Mouse (Mus musculus): ENCODE results near the gene Kbtbd12.

Gene Kbtbd12

GRCm38 (mm10) chr6:88565033-88565432 lies 72.7 kb downstream of the Kbtbd12 start:
- in situ Hi-C loops (cut with MboI; ENCODE audit: low pct_unique_long_range_greater_than_20kb in 1 of 2, low sequenced_read_pairs in 2 of 2, unreplicated experiment in 1 of 2), result no loop called here

- in situ Hi-C loops (cut with MboI; ENCODE audit: low pct_unique_long_range_greater_than_20kb in 1 of 2, low sequenced_read_pairs in 2 of 2, unreplicated experiment in 1 of 2), result no loop called here
These were observed 77.6 kb downstream of the Kbtbd12 start for GRCm38 (mm10) chr6:88560156-88560555.

GRCm38 (mm10) chr6:88559688-88560087 lies 78.1 kb downstream of the Kbtbd12 start:
- in situ Hi-C loops (cut with MboI; ENCODE audit: low pct_unique_long_range_greater_than_20kb in 1 of 2, low sequenced_read_pairs in 2 of 2, unreplicated experiment in 1 of 2), result no loop called here

GRCm38 (mm10) chr6:88558076-88558475 lies 79.7 kb downstream of the Kbtbd12 start:
- in situ Hi-C loops (cut with MboI; ENCODE audit: low pct_unique_long_range_greater_than_20kb in 1 of 2, low sequenced_read_pairs in 2 of 2, unreplicated experiment in 1 of 2), result no loop called here

- in situ Hi-C loops (cut with MboI; ENCODE audit: low pct_unique_long_range_greater_than_20kb in 1 of 2, low sequenced_read_pairs in 2 of 2, unreplicated experiment in 1 of 2), result no loop called here
These were observed 80.2 kb downstream of the Kbtbd12 start for GRCm38 (mm10) chr6:88557548-88557947.

GRCm38 (mm10) chr6:88549916-88550315 lies 87.8 kb downstream of the Kbtbd12 start:
- in situ Hi-C loops (cut with MboI; ENCODE audit: low pct_unique_long_range_greater_than_20kb in 1 of 2, low sequenced_read_pairs in 2 of 2, unreplicated experiment in 1 of 2), result loop anchor here (5.0 kb wide), 1 partner anchor 307 kb away; no protein-coding TSS in a partner anchor

GRCm38 (mm10) chr6:88549137-88549814 lies 88.5 kb downstream of the Kbtbd12 start:
- in situ Hi-C loops (cut with MboI; ENCODE audit: low pct_unique_long_range_greater_than_20kb in 1 of 2, low sequenced_read_pairs in 2 of 2, unreplicated experiment in 1 of 2), result no loop called here

- in situ Hi-C loops (cut with MboI; ENCODE audit: low pct_unique_long_range_greater_than_20kb in 1 of 2, low sequenced_read_pairs in 2 of 2, unreplicated experiment in 1 of 2), result no loop called here
These were observed 89.2 kb downstream of the Kbtbd12 start for GRCm38 (mm10) chr6:88548405-88549049.

GRCm38 (mm10) chr6:88545397-88545790 lies 92.4 kb downstream of the Kbtbd12 start:
- in situ Hi-C loops (cut with MboI; ENCODE audit: low pct_unique_long_range_greater_than_20kb in 1 of 2, low sequenced_read_pairs in 2 of 2, unreplicated experiment in 1 of 2), result no loop called here

- in situ Hi-C loops (cut with MboI; ENCODE audit: low pct_unique_long_range_greater_than_20kb in 1 of 2, low sequenced_read_pairs in 2 of 2, unreplicated experiment in 1 of 2), result no loop called here
These were observed 92.9 kb downstream of the Kbtbd12 start for GRCm38 (mm10) chr6:88544644-88545396.

- in situ Hi-C loops (cut with MboI; ENCODE audit: low pct_unique_long_range_greater_than_20kb in 1 of 2, low sequenced_read_pairs in 2 of 2, unreplicated experiment in 1 of 2), result no loop called here
These were observed 93.5 kb downstream of the Kbtbd12 start for GRCm38 (mm10) chr6:88544241-88544640.

- in situ Hi-C loops (cut with MboI; ENCODE audit: low pct_unique_long_range_greater_than_20kb in 1 of 2, low sequenced_read_pairs in 2 of 2, unreplicated experiment in 1 of 2), result no loop called here
These were observed 97.5 kb downstream of the Kbtbd12 start for GRCm38 (mm10) chr6:88540093-88540755.

GRCm38 (mm10) chr6:88530306-88530705 lies 107.4 kb downstream of the Kbtbd12 start:
- in situ Hi-C loops (cut with MboI; ENCODE audit: low pct_unique_long_range_greater_than_20kb in 1 of 2, low sequenced_read_pairs in 2 of 2, unreplicated experiment in 1 of 2), result no loop called here

- in situ Hi-C loops (cut with MboI; ENCODE audit: low pct_unique_long_range_greater_than_20kb in 1 of 2, low sequenced_read_pairs in 2 of 2, unreplicated experiment in 1 of 2), result no loop called here
These were observed 113.7 kb downstream of the Kbtbd12 start for GRCm38 (mm10) chr6:88524056-88524455.

- in situ Hi-C loops (cut with MboI; ENCODE audit: low pct_unique_long_range_greater_than_20kb in 1 of 2, low sequenced_read_pairs in 2 of 2, unreplicated experiment in 1 of 2), result no loop called here
These were observed 114.3 kb downstream of the Kbtbd12 start for GRCm38 (mm10) chr6:88523451-88523850.

- in situ Hi-C loops (cut with MboI; ENCODE audit: low pct_unique_long_range_greater_than_20kb in 1 of 2, low sequenced_read_pairs in 2 of 2, unreplicated experiment in 1 of 2), result no loop called here
These were observed 114.7 kb downstream of the Kbtbd12 start for GRCm38 (mm10) chr6:88523043-88523442.

- in situ Hi-C loops (cut with MboI; ENCODE audit: low pct_unique_long_range_greater_than_20kb in 1 of 2, low sequenced_read_pairs in 2 of 2, unreplicated experiment in 1 of 2), result no loop called here
These were observed 115.1 kb downstream of the Kbtbd12 start for GRCm38 (mm10) chr6:88522606-88523005.

- in situ Hi-C loops (cut with MboI; ENCODE audit: low pct_unique_long_range_greater_than_20kb in 1 of 2, low sequenced_read_pairs in 2 of 2, unreplicated experiment in 1 of 2), result no loop called here
These were observed 115.9 kb downstream of the Kbtbd12 start for GRCm38 (mm10) chr6:88521821-88522220.

Measured in mouse embryonic stem cell (cell line).